Mouse (Mus musculus): ENCODE data around the gene Pax2. TPM values are rescaled to one million over a fixed set of nuclear protein-coding genes. Genes with fewer than 3 reads are reported as not detected.
A peak's percentile ranks its signal among the peaks of the same experiment; 100 is the strongest.

Gene Pax2
- polyA plus RNA-seq, 1 experiment = not detected

GRCm38 (mm10) chr19:44858671-44859070, 102.8 kb downstream of the Pax2 start:
- TF ChIP-seq CTCF (IDR thresholded peaks at IDR 0.05; ENCODE audit: borderline replicate concordance, insufficient read depth, low read length) (no peak), POLR2A (IDR thresholded peaks at IDR 0.05; ENCODE audit: low read depth, low read length) (no peak)
- Histone ChIP-seq H3K27ac (ENCODE audit: insufficient read depth, low read length) (no peak overlapping the region), H3K4me1 (ENCODE audit: control insufficient read depth, insufficient read depth, low read length) (no peaks in the 10 kb centered on the region), H3K4me3 (ENCODE audit: insufficient read depth, low read length) (no peak overlapping the region)

- Histone ChIP-seq H3K27ac (ENCODE audit: insufficient read depth, low read length) (no peak overlapping the region), H3K4me3 (ENCODE audit: insufficient read depth, low read length) (no peak overlapping the region), H3K4me1 (ENCODE audit: control insufficient read depth, insufficient read depth, low read length) (no peaks in the 10 kb centered on the region)
- no peak for TF ChIP-seq CTCF (IDR thresholded peaks at IDR 0.05; ENCODE audit: borderline replicate concordance, insufficient read depth, low read length)
Measured at GRCm38 (mm10) chr19:44868766-44869165, 112.9 kb downstream of the Pax2 start.

DNA sequence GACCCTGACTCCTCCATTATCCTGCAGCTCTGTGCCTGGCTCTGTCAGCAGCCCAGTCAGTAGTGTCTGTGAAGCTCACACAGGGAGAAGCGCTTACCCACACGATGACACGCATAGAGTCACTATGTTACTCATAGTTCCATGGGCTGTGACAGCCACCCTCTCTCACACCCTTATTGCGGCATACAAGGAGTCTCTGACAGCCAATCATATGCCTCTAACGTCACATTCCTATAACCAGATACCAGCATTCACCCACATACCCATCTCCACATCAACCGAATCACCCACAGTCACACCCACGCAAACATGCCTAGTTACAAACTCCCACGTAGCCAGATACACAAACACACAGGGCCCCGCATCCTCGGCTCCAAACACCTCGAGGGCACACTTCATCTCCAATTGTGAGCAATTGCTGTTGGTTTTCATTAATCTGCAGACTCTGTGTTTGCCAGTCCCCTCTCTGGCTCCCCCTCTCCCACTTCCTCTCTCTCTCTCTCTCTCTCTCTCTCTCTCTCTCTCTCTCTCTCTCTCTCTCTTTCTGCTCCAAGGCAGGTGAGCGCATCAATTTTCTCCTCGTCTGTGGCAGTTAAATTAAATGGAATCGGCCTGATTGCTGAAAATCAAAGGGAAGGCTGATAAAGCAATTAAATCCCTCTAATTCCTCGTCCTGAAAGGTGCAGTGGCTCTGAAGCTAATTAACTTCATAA, 118.5 kb downstream of the Pax2 start:
- Histone ChIP-seq H3K27ac (ENCODE audit: insufficient read depth, low read length) (no peak overlapping the region), H3K4me3 (ENCODE audit: insufficient read depth, low read length) (no peak overlapping the region), H3K4me1 (ENCODE audit: control insufficient read depth, insufficient read depth, low read length) (no peaks in the 10 kb centered on the region)
- TF ChIP-seq CTCF (IDR thresholded peaks at IDR 0.05; ENCODE audit: borderline replicate concordance, insufficient read depth, low read length) (no peak), POLR2A (IDR thresholded peaks at IDR 0.05; ENCODE audit: low read depth, low read length) (no peak)

DNA sequence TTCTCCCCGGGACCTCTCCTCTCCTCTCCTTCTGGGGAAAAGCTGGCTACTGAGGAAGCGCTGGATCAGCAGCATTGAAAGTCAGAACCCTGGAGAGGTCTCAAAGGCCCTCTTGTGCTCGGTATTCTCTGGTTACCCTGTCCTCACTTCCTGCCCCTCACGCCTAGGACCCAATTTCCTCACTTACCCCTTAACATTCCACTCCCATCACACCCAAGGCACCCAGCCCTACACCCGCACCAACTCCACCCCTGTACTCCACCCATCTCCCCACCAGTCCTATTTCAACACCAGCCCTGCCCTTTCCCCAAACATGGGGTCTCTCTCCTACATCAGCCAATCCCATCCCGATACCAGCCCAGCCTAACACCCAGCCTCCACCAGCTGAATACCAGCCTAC, 119.1 kb downstream of the Pax2 start:
- Histone ChIP-seq H3K4me1 (ENCODE audit: control insufficient read depth, insufficient read depth, low read length) (no peaks in the 10 kb centered on the region), H3K4me3 (ENCODE audit: insufficient read depth, low read length) (no peak overlapping the region), H3K27ac (ENCODE audit: insufficient read depth, low read length) (no peak overlapping the region)
- TF ChIP-seq POLR2A (IDR thresholded peaks at IDR 0.05; ENCODE audit: low read depth, low read length) = no peak
- no peak for TF ChIP-seq CTCF (IDR thresholded peaks at IDR 0.05; ENCODE audit: borderline replicate concordance, insufficient read depth, low read length)

DNA sequence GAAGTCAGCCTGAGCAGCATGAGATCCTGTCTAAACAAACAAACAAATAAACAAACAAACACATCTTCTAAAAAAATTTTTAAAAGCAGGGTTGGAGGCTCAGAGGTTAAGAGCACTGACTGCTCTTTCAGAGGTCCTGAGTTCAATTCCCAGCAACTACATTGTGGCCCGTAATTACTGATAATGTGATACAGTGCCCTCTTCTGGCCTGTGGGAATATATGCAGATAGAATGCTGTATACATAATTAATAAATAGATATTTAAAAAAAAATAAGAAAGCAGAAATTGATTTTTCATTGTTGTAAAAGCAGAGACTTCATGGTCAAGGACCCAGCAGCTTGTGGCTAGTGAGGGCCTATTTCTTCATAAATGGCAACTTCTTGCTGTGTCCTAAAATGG, 119.9 kb downstream of the Pax2 start:
- H3K27ac ChIP-seq (ENCODE audit: insufficient read depth, low read length) = no peak overlapping the region
- no peak for TF ChIP-seq CTCF (IDR thresholded peaks at IDR 0.05; ENCODE audit: borderline replicate concordance, insufficient read depth, low read length)
- no peak for TF ChIP-seq POLR2A (IDR thresholded peaks at IDR 0.05; ENCODE audit: low read depth, low read length)
- H3K4me3 ChIP-seq (ENCODE audit: insufficient read depth, low read length) = no peak overlapping the region
- H3K4me1 ChIP-seq (ENCODE audit: control insufficient read depth, insufficient read depth, low read length) = no peaks in the 10 kb centered on the region

GRCm38 (mm10) chr19:44876529-44876928, 120.7 kb downstream of the Pax2 start:
- Histone ChIP-seq H3K4me1 (ENCODE audit: control insufficient read depth, insufficient read depth, low read length) (no peaks in the 10 kb centered on the region), H3K27ac (ENCODE audit: insufficient read depth, low read length) (no peak overlapping the region), H3K4me3 (ENCODE audit: insufficient read depth, low read length) (no peak overlapping the region)
- TF ChIP-seq CTCF (IDR thresholded peaks at IDR 0.05; ENCODE audit: borderline replicate concordance, insufficient read depth, low read length) (no peak), POLR2A (IDR thresholded peaks at IDR 0.05; ENCODE audit: low read depth, low read length) (no peak)

DNA sequence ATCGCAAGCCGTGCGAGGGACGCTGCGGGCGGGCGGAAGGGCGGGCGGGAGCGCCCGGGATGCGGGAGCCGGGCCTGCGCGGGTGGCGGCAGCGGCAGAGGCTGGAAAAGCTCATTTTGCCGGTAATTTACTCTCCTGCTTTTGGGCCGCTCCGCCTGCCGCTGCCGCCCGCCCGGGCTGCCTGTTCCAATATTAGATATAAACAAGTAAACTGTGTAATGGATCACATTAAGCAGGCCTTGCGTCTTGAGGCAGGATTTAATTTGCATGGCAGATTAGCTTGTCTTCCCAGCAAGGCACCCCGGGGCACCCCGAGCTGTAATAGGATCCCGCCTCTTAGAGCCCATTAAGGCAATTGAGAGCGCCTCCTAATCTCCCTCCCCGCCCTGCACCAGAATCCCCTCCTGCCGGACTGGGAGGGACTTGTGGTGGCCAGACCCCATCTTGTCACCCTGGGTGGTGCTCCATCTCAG, 126.7 kb downstream of the Pax2 start:
- Histone ChIP-seq H3K4me3 (ENCODE audit: insufficient read depth, low read length) (peak overlapping the region; percentile 19), H3K27ac (ENCODE audit: insufficient read depth, low read length) (no peak overlapping the region), H3K4me1 (ENCODE audit: control insufficient read depth, insufficient read depth, low read length) (no peaks in the 10 kb centered on the region; the same call in 1 of the 2 replicates)
- TF ChIP-seq POLR2A (IDR thresholded peaks at IDR 0.05; ENCODE audit: low read depth, low read length) = 0 out of 2 replicates have a peak, but pooled peaks have one; percentile 20
- TF ChIP-seq CTCF (IDR thresholded peaks at IDR 0.05; ENCODE audit: borderline replicate concordance, insufficient read depth, low read length) = no peak

- Histone ChIP-seq H3K4me1 (ENCODE audit: control insufficient read depth, insufficient read depth, low read length) (no peaks in the 10 kb centered on the region; the same call in 1 of the 2 replicates), H3K27ac (ENCODE audit: insufficient read depth, low read length) (no peak overlapping the region), H3K4me3 (ENCODE audit: insufficient read depth, low read length) (no peak overlapping the region)
- no peak for TF ChIP-seq CTCF (IDR thresholded peaks at IDR 0.05; ENCODE audit: borderline replicate concordance, insufficient read depth, low read length)
- TF ChIP-seq POLR2A (IDR thresholded peaks at IDR 0.05; ENCODE audit: low read depth, low read length) = no peak
Measured at GRCm38 (mm10) chr19:44884331-44884730, 128.5 kb downstream of the Pax2 start.

GRCm38 (mm10) chr19:44886475-44886874, 130.6 kb downstream of the Pax2 start:
- H3K27ac ChIP-seq (ENCODE audit: insufficient read depth, low read length) = no peak overlapping the region
- TF ChIP-seq CTCF (IDR thresholded peaks at IDR 0.05; ENCODE audit: borderline replicate concordance, insufficient read depth, low read length) (no peak), POLR2A (IDR thresholded peaks at IDR 0.05; ENCODE audit: low read depth, low read length) (no peak)
- no peak overlapping the region for H3K4me3 ChIP-seq (ENCODE audit: insufficient read depth, low read length)
- H3K4me1 ChIP-seq (ENCODE audit: control insufficient read depth, insufficient read depth, low read length) = no peaks in the 10 kb centered on the region; the same call in 1 of the 2 replicates

Other genes with a start within 250 kb of the Pax2 start
- gene Sec31b, start 210.2 kb upstream of the Pax2 start, polyA plus RNA-seq (2011; ENCODE audit: insufficient read length, low read depth, missing spikeins) = 0.68 and 1.1 TPM in 2 replicates
- gene Gm20538, start 203.2 kb upstream of the Pax2 start, polyA plus RNA-seq (2011; ENCODE audit: insufficient read length, low read depth, missing spikeins) = not detected in 2 replicates
- gene Ndufb8, start 200.6 kb upstream of the Pax2 start, polyA plus RNA-seq (2011; ENCODE audit: insufficient read length, low read depth, missing spikeins) = 118 and 135 TPM in 2 replicates
- gene Hif1an, start 193.2 kb upstream of the Pax2 start, polyA plus RNA-seq (2011; ENCODE audit: insufficient read length, low read depth, missing spikeins) = 19.7 and 20.7 TPM in 2 replicates
- 24.5 and 28.0 TPM in 2 replicates for gene Slf2, start 175.1 kb downstream of the Pax2 start, polyA plus RNA-seq (2011; ENCODE audit: insufficient read length, low read depth, missing spikeins)
- 3.4 and 4.9 TPM in 2 replicates for gene Sema4g, start 233.1 kb downstream of the Pax2 start, polyA plus RNA-seq (2011; ENCODE audit: insufficient read length, low read depth, missing spikeins)
- gene Twnk, start 249.6 kb downstream of the Pax2 start, polyA plus RNA-seq (2011; ENCODE audit: insufficient read length, low read depth, missing spikeins) = 7.8 and 8.3 TPM in 2 replicates